Comparison of ENCODE assay signal across 8 mouse cellular contexts in genomic region chr2:52676913-52677303, GRCm38 (mm10). TPM values are rescaled to one million over a fixed set of nuclear protein-coding genes. Genes with fewer than 3 reads are reported as not detected.
DNase-seq lines count a peak whose midpoint lies in the region; ATAC-seq lines count a peak whose summit lies in the region.

No protein-coding gene starts in this region.

- no peak overlapping the region for H3K27ac ChIP-seq in heart, embryonic 13.5 days (replicated peaks)
- H3K27ac ChIP-seq in forebrain, embryonic 14.5 days (ENCODE audit: low read depth, low read length) = no peak overlapping the region
- no peak overlapping the region for H3K27ac ChIP-seq in limb, embryonic 11.5 days (replicated peaks; ENCODE audit: low read depth, low read length)

- WGBS in heart, embryonic 13.5 days = 13% methylated on average over 6 of the region's 6 CpGs
- WGBS in forebrain, embryonic 14.5 days = 14% methylated on average over 6 of the region's 6 CpGs
- WGBS in limb, embryonic 11.5 days = 8% methylated on average over 6 of the region's 6 CpGs

- peaks cover 20% of the 10 kb centered on the region for H3K4me1 ChIP-seq in heart, embryonic 13.5 days
- H3K4me1 ChIP-seq in forebrain, embryonic 14.5 days (ENCODE audit: control insufficient read depth, insufficient read depth, low read length) = peaks cover 10% of the 10 kb centered on the region; the same call in 1 of the 2 replicates
- no peaks in the 10 kb centered on the region for H3K4me1 ChIP-seq in limb, embryonic 11.5 days (ENCODE audit: control insufficient read depth, insufficient read depth, low read length)

- H3K4me2 ChIP-seq in heart, embryonic 13.5 days = peak overlapping the region; percentile 98
- H3K4me2 ChIP-seq in forebrain, embryonic 14.5 days (ENCODE audit: low read length) = peak overlapping the region; percentile 94
- H3K4me2 ChIP-seq in limb, embryonic 11.5 days (ENCODE audit: low read depth, severe bottlenecking) = peak overlapping the region; percentile 92; the same call in 1 of the 2 replicates

- no peaks in the 10 kb centered on the region for H3K36me3 ChIP-seq in heart, embryonic 13.5 days
- H3K36me3 ChIP-seq in forebrain, embryonic 14.5 days (ENCODE audit: control insufficient read depth, insufficient read depth, low read length) = no peaks in the 10 kb centered on the region
- no peaks in the 10 kb centered on the region for H3K36me3 ChIP-seq in limb, embryonic 11.5 days (ENCODE audit: control insufficient read depth, insufficient read depth, low read length)

- no peak for DNase-seq in heart, postnatal 25 days (ENCODE audit: low spot score)
- DNase-seq in cerebellum, adult 11 months = peak; percentile 35
- DNase-seq in forebrain, embryonic 14.5 days (ENCODE audit: low spot score) = peak; percentile 31
- peak; percentile 37 for DNase-seq in limb, embryonic 11.5 days (ENCODE audit: low spot score)
- DNase-seq in urinary bladder, postnatal 4 days (ENCODE audit: low spot score in 2 of 2) = no peak
- DNase-seq in urinary bladder, postnatal 10 days (ENCODE audit: low spot score) = no peak
- no peak for DNase-seq in spleen, postnatal 36 days (ENCODE audit: low spot score in 2 of 2)

- peak overlapping the region; percentile 84; the same call in 1 of the 2 replicates for H3K9ac ChIP-seq in heart, embryonic 13.5 days
- peak overlapping the region; percentile 78; the same call in 1 of the 2 replicates for H3K9ac ChIP-seq in forebrain, embryonic 14.5 days (ENCODE audit: low read length)
- H3K9ac ChIP-seq in limb, embryonic 11.5 days (ENCODE audit: low read length) = no peak overlapping the region

- intact Hi-C loops in heart, postnatal 25 days (cut with DNase I) = loop anchor here (5.0 kb wide), 1 partner anchor 45 kb away; no protein-coding TSS in a partner anchor

- no peak for ATAC-seq in heart, embryonic 13.5 days (ENCODE audit: extremely low read depth, insufficient number of reproducible peaks, low FRiP score, low TSS enrichment)
- ATAC-seq in forebrain, embryonic 14.5 days = 0 out of 2 replicates have a peak, but pooled peaks have one; percentile 8
- no peak for ATAC-seq in limb, embryonic 11.5 days (ENCODE audit: insufficient number of reproducible peaks, low FRiP score, low TSS enrichment, low read depth)

- H3K4me3 ChIP-seq in heart, embryonic 13.5 days = peak overlapping the region; percentile 79
- H3K4me3 ChIP-seq in forebrain, embryonic 14.5 days (ENCODE audit: low read depth, low read length) = peak overlapping the region; percentile 69
- 0 out of 2 replicates have a peak overlapping the region, but pooled peaks have one; percentile 57 for H3K4me3 ChIP-seq in limb, embryonic 11.5 days (ENCODE audit: low read depth, low read length)

- H3K27me3 ChIP-seq in heart, embryonic 13.5 days (replicated peaks) = peaks cover 40% of the 10 kb centered on the region
- H3K27me3 ChIP-seq in forebrain, embryonic 14.5 days (replicated peaks; ENCODE audit: control insufficient read depth, insufficient read depth, low read length) = peaks cover 14% of the 10 kb centered on the region
- H3K27me3 ChIP-seq in limb, embryonic 11.5 days (ENCODE audit: control insufficient read depth, insufficient read depth, low read length) = peaks cover 15% of the 10 kb centered on the region

- H3K9me3 ChIP-seq in heart, embryonic 13.5 days = no peaks in the 10 kb centered on the region
- no peaks in the 10 kb centered on the region for H3K9me3 ChIP-seq in forebrain, embryonic 14.5 days (replicated peaks; ENCODE audit: control insufficient read depth, low read length)
- H3K9me3 ChIP-seq in limb, embryonic 11.5 days (ENCODE audit: control insufficient read depth, low read length) = no peaks in the 10 kb centered on the region

RNA-seq across cellular contexts. Expression of gene Cacnb4, which starts 0.3 kb away (rescaled TPM):
- polyA plus RNA-seq in heart, embryonic 13.5 days (2015; fragmentation: Nextera tagmentation; extraction: Ambion mirVana) = 0.34 and 0.41 TPM in 2 replicates
- 1 to 10 TPM in 1 of 2 experiments, under 1 TPM in 1; 0.36 to 1.2 TPM for total RNA-seq in heart, postnatal 25 days (2021)
- 10.6 and 13.5 TPM in 2 replicates for polyA plus RNA-seq in forebrain, embryonic 14.5 days (2014; fragmentation: Nextera tagmentation; extraction: Ambion mirVana)
- 0.52 and 1.4 TPM in 2 replicates for polyA plus RNA-seq in limb, embryonic 11.5 days (2014; fragmentation: Nextera tagmentation; extraction: Ambion mirVana)

Comparison
In these comparisons a context has a peak if more than half of its experiments do, and no peak if none do; other contexts are left out.
1. DNase-seq: peak in cerebellum, adult 11 months (single experiment), forebrain, embryonic 14.5 days (single experiment) and limb, embryonic 11.5 days (single experiment); none in heart, postnatal 25 days (single experiment), urinary bladder, postnatal 4 days (0 of 2), urinary bladder, postnatal 10 days (single experiment) and spleen, postnatal 36 days (0 of 2).
2. Peak in every context shown above with its lines, with median percentiles within 50 percentile points of each other: H3K4me2 ChIP-seq and H3K4me3 ChIP-seq.